Mouse (Mus musculus) heart, embryonic 13.5 days (tissue): ENCODE results near the gene Mogat1. TPM values are rescaled to one million over a fixed set of nuclear protein-coding genes. Genes with fewer than 3 reads are reported as not detected.
"Not testable (repeated sequence)": the region's sequence is repeated elsewhere in the genome, so short reads cannot be mapped to it uniquely, and the experiment has no call there.

Experiments
- ATAC-seq: fragments of 200-750 bp; cut with Nextera tagmentation; 2 replicates; pipeline ENCODE4 v1.8.0; 2017; ENCODE audit warnings: moderate TSS enrichment; ENCODE audit not compliant: insufficient number of reproducible peaks, low FRiP score, low TSS enrichment; ENCODE audit errors: extremely low read depth
- H3K27ac ChIP-seq: fragments of 300-500 bp; sonication (generic); replicated peaks from 2 replicates; pipeline ENCODE4 v1.5.1; 2015; ENCODE audit warnings: moderate library complexity, mild to moderate bottlenecking, inconsistent platforms
- H3K27me3 ChIP-seq: fragments of 300-500 bp; sonication (generic); replicated peaks from 2 replicates; pipeline ENCODE4 v1.6.1; 2015; ENCODE audit warnings: mild to moderate bottlenecking, inconsistent platforms
- H3K36me3 ChIP-seq: fragments of 300-500 bp; sonication (generic); 2 replicates; pipeline ENCODE4 v1.6.1; 2015; ENCODE audit warnings: mild to moderate bottlenecking, inconsistent platforms
- H3K4me1 ChIP-seq: fragments of 300-500 bp; sonication (generic); 2 replicates; pipeline ENCODE4 v1.6.1; 2015; ENCODE audit warnings: inconsistent platforms
- H3K4me2 ChIP-seq: fragments of 300-500 bp; sonication (generic); 2 replicates; pipeline ENCODE4 v1.6.1; 2015; ENCODE audit warnings: inconsistent platforms, mild to moderate bottlenecking, moderate library complexity
- H3K4me3 ChIP-seq: fragments of 300-500 bp; sonication (generic); 2 replicates; pipeline ENCODE4 v1.5.1; 2015; ENCODE audit warnings: moderate library complexity, mild to moderate bottlenecking, inconsistent platforms
- H3K9ac ChIP-seq: fragments of 300-500 bp; sonication (generic); 2 replicates; pipeline ENCODE4 v1.6.1; 2015; ENCODE audit warnings: inconsistent platforms, mild to moderate bottlenecking, moderate library complexity
- H3K9me3 ChIP-seq: fragments of 300-500 bp; sonication (generic); 2 replicates; pipeline ENCODE4 v1.6.1; 2016; ENCODE audit warnings: inconsistent platforms
- WGBS: fragments of 180-500 bp; shearing (Covaris S2); methylation state at CpG from one replicate; pipeline ENCODE4 v1.1.7; 2015; ENCODE audit warnings: mixed read lengths; 5-methylcytosine and 5-hydroxymethylcytosine counted together
- polyA plus RNA-seq: library from polyadenylated mRNA; unstranded; fragments of >200 nt; fragmentation: Nextera tagmentation; extraction: Ambion mirVana; gene quantifications from 2 replicates; pipeline ENCODE4 v1.2.1, GENCODE M21; 2015

Gene Mogat1
- polyA plus RNA-seq, result not detected in 2 replicates

- WGBS, result 54% methylated on average over 5 of the region's 5 CpGs
- H3K36me3 ChIP-seq, result no peaks in the 10 kb centered on the region
- peak within 1 kb of the TSS; percentile 67 for H3K9ac ChIP-seq
Observed at GRCm38 (mm10) chr1:78510862-78511261, at the start of gene Mogat1. Gene Mogat1 (plus strand): TSS chr1:78510991.

GRCm38 (mm10) chr1:78472441-78472840 lies 38.4 kb upstream of the Mogat1 start:
- Histone ChIP-seq H3K4me1 (no peaks in the 10 kb centered on the region), H3K4me3 (no peak overlapping the region), H3K27me3 (no peaks in the 10 kb centered on the region), H3K4me2 (no peak overlapping the region), H3K27ac (no peak overlapping the region), H3K36me3 (peaks cover 76% of the 10 kb centered on the region), H3K9me3 (no peaks in the 10 kb centered on the region), H3K9ac (no peak overlapping the region)
- ATAC-seq, result no peak
- 85% methylated on average over 5 of the region's 5 CpGs for WGBS

More at GRCm38 (mm10) chr1:78510862-78511261, at the start of gene Mogat1:
- H3K4me2 ChIP-seq, result peak within 1 kb of the TSS; percentile 74
- no peak within 1 kb of the TSS for H3K27ac ChIP-seq
- peak within 1 kb of the TSS; percentile 48 for H3K4me3 ChIP-seq
- peaks cover 15% of the 10 kb centered on the region for H3K27me3 ChIP-seq
- no peak for ATAC-seq
- no peaks in the 10 kb centered on the region for H3K9me3 ChIP-seq
- H3K4me1 ChIP-seq, result peaks cover 5% of the 10 kb centered on the region; the same call in 1 of the 2 replicates

- Histone ChIP-seq H3K36me3 (peaks cover 39% of the 10 kb centered on the region), H3K4me2 (no peak overlapping the region), H3K9ac (no peak overlapping the region), H3K27me3 (no peaks in the 10 kb centered on the region), H3K4me1 (peaks cover 16% of the 10 kb centered on the region), H3K27ac (no peak overlapping the region), H3K9me3 (no peaks in the 10 kb centered on the region), H3K4me3 (no peak overlapping the region)
- ATAC-seq, result no peak
- WGBS, result 93% methylated on average over 3 of the region's 3 CpGs
Observed at GRCm38 (mm10) chr1:78483430-78483829, 27.4 kb upstream of the Mogat1 start.

GRCm38 (mm10) chr1:78484361-78484760 lies 26.4 kb upstream of the Mogat1 start:
- Histone ChIP-seq H3K4me1 (peaks cover 16% of the 10 kb centered on the region), H3K4me3 (no peak overlapping the region), H3K9ac (no peak overlapping the region), H3K27ac (no peak overlapping the region), H3K9me3 (no peaks in the 10 kb centered on the region), H3K27me3 (no peaks in the 10 kb centered on the region), H3K4me2 (no peak overlapping the region), H3K36me3 (peaks cover 29% of the 10 kb centered on the region)
- ATAC-seq, result no peak
- 62% methylated on average over 2 of the region's 2 CpGs for WGBS

GRCm38 (mm10) chr1:78488427-78488751 lies 22.4 kb upstream of the Mogat1 start:
- under 1% methylated on average over 28 of the region's 28 CpGs for WGBS
- H3K36me3 ChIP-seq, result peaks cover 10% of the 10 kb centered on the region
- H3K9me3 ChIP-seq, result no peaks in the 10 kb centered on the region
- peaks cover 22% of the 10 kb centered on the region for H3K4me1 ChIP-seq
- no peaks in the 10 kb centered on the region for H3K27me3 ChIP-seq
- peak overlapping the region; percentile 90 for H3K4me3 ChIP-seq
- peak overlapping the region; percentile 92 for H3K9ac ChIP-seq
- peak overlapping the region; percentile 78 for H3K27ac ChIP-seq
- H3K4me2 ChIP-seq, result peak overlapping the region; percentile 80
- peak; percentile 21; the same call in 1 of the 2 replicates for ATAC-seq

- Histone ChIP-seq H3K9ac (peak within 1 kb of the TSS; percentile 92), H3K36me3 (peaks cover 10% of the 10 kb centered on the region), H3K9me3 (no peaks in the 10 kb centered on the region), H3K4me1 (peaks cover 22% of the 10 kb centered on the region), H3K4me3 (peak within 1 kb of the TSS; percentile 90), H3K27me3 (no peaks in the 10 kb centered on the region), H3K4me2 (peak within 1 kb of the TSS; percentile 80), H3K27ac (peak within 1 kb of the TSS; percentile 78)
- peak; percentile 95 for ATAC-seq
- under 1% methylated on average over 31 of the region's 31 CpGs for WGBS
Observed at GRCm38 (mm10) chr1:78488752-78489492, 21.9 kb upstream of the Mogat1 start, which contains the start of gene Farsb. Gene Farsb (minus strand): TSS chr1:78488897.

GRCm38 (mm10) chr1:78490143-78490542 lies 20.6 kb upstream of the Mogat1 start:
- H3K4me3 ChIP-seq, result peak overlapping the region; percentile 90; the same call in 1 of the 2 replicates
- WGBS, result 72% methylated on average over 1 of the region's 1 CpGs
- H3K9me3 ChIP-seq, result no peaks in the 10 kb centered on the region
- no peaks in the 10 kb centered on the region for H3K27me3 ChIP-seq
- ATAC-seq, result no peak
- no peak overlapping the region for H3K27ac ChIP-seq
- H3K36me3 ChIP-seq, result peaks cover 4% of the 10 kb centered on the region; the same call in 1 of the 2 replicates
- H3K4me2 ChIP-seq, result no peak overlapping the region
- H3K9ac ChIP-seq, result no peak overlapping the region
- H3K4me1 ChIP-seq, result peaks cover 22% of the 10 kb centered on the region

- no peak for ATAC-seq
- Histone ChIP-seq H3K4me2 (no peak overlapping the region), H3K9me3 (no peaks in the 10 kb centered on the region), H3K9ac (no peak overlapping the region), H3K27ac (no peak overlapping the region), H3K4me1 (no peaks in the 10 kb centered on the region), H3K4me3 (no peak overlapping the region), H3K36me3 (no peaks in the 10 kb centered on the region), H3K27me3 (no peaks in the 10 kb centered on the region)
- 81% methylated on average over 16 of the region's 16 CpGs for WGBS
Observed at GRCm38 (mm10) chr1:78501036-78501435, 9.8 kb upstream of the Mogat1 start.

GRCm38 (mm10) chr1:78501856-78502255 lies 8.9 kb upstream of the Mogat1 start:
- 86% methylated on average over 12 of the region's 12 CpGs for WGBS
- H3K9ac ChIP-seq, H3K27ac ChIP-seq, H3K4me2 ChIP-seq, H3K27me3 ChIP-seq, H3K4me1 ChIP-seq, H3K4me3 ChIP-seq, ATAC-seq, H3K36me3 ChIP-seq, H3K9me3 ChIP-seq: not testable (repeated sequence)

- H3K27me3 ChIP-seq, result no peaks in the 10 kb centered on the region
- no peak overlapping the region for H3K9ac ChIP-seq
- H3K27ac ChIP-seq, result no peak overlapping the region
- H3K36me3 ChIP-seq, result no peaks in the 10 kb centered on the region
- no peaks in the 10 kb centered on the region for H3K9me3 ChIP-seq
- no peaks in the 10 kb centered on the region for H3K4me1 ChIP-seq
- H3K4me2 ChIP-seq, result no peak overlapping the region
- no peak for ATAC-seq
- H3K4me3 ChIP-seq, result no peak overlapping the region
- WGBS, result 76% methylated on average over 6 of the region's 6 CpGs
Observed at GRCm38 (mm10) chr1:78502527-78502926, 8.3 kb upstream of the Mogat1 start.

- Histone ChIP-seq H3K36me3 (no peaks in the 10 kb centered on the region), H3K4me3 (no peak overlapping the region), H3K27ac (no peak overlapping the region), H3K9ac (no peak overlapping the region), H3K9me3 (no peaks in the 10 kb centered on the region), H3K4me2 (no peak overlapping the region), H3K4me1 (peaks cover 5% of the 10 kb centered on the region; the same call in 1 of the 2 replicates), H3K27me3 (peaks cover 15% of the 10 kb centered on the region)
- WGBS, result 51% methylated on average over 1 of the region's 1 CpGs
- ATAC-seq, result no peak
Observed at GRCm38 (mm10) chr1:78507137-78507536, 3.7 kb upstream of the Mogat1 start.
